Mouse (Mus musculus) lung, postnatal 0 days (tissue): Measurements from ENCODE around the gene 1700109H08Rik.

ENCODE experiments used
- CTCF ChIP-seq: IDR thresholded peaks from 2 replicates; pipeline ENCODE4 v1.5.1; 2016; ENCODE audit warnings: antibody characterized with exemption, mild to moderate bottlenecking
- EP300 ChIP-seq: IDR thresholded peaks from 2 replicates; pipeline ENCODE4 v1.6.1; 2016; ENCODE audit warnings: antibody characterized with exemption, mild to moderate bottlenecking, control low read depth

GRCm38 (mm10) chr5:3600298-3600697 lies 28.9 kb downstream of the 1700109H08Rik start:
- TF ChIP-seq EP300, result no peak
- no peak for TF ChIP-seq CTCF
